Mouse (Mus musculus): ENCODE measurements around the gene Glipr1.

DNA sequence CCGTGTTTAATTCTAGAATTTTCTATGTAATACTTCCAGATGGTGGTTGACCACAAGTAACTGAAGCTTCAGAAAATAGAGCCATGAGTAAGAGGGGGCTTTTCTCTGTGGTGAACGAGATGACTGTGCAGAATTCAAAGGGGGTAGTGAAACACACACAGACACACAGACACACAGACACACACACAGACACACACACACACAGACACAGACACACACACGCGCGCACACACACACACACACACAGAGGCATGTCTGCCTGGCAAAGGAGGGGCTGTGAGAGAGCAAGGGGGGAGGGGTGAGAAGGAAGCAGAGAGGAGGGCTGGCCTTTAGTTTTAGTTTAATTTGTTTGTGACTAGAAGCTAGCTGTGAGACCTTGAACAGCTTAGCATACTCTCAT lies 1.9 kb downstream of the Glipr1 start:
- no peak for TF ChIP-seq GATA1 (IDR thresholded peaks at IDR 0.05; ENCODE audit: low read length)
- TF ChIP-seq TAL1 (IDR thresholded peaks at IDR 0.05; ENCODE audit: low read length): no peak

Data from erythroblast, embryonic 14.5 days (primary cell).